Mouse (Mus musculus) lung, embryonic 16.5 days (tissue): ENCODE measurements around the gene Lrp10. TPM values are rescaled to one million over a fixed set of nuclear protein-coding genes. Genes with fewer than 3 reads are reported as not detected.

ENCODE experiments used
- ATAC-seq: fragments of 200-750 bp; cut with Nextera tagmentation; 2 replicates; pipeline ENCODE4 v1.8.0; 2017; ENCODE audit warnings: low read depth, mild to moderate bottlenecking, moderate library complexity
- H3K27ac ChIP-seq: fragments of 300-500 bp; sonication (generic); 2 replicates; pipeline ENCODE4 v1.5.1; 2014; ENCODE audit warnings: mild to moderate bottlenecking, control low read depth, low read length
- H3K27me3 ChIP-seq: fragments of 300-500 bp; sonication (generic); 2 replicates; pipeline ENCODE4 v1.6.1; 2014; ENCODE audit warnings: low read depth, low read length, mixed read lengths; ENCODE audit not compliant: control insufficient read depth, insufficient read depth
- H3K36me3 ChIP-seq: fragments of 300-500 bp; sonication (generic); 2 replicates; pipeline ENCODE4 v1.6.1; 2014; ENCODE audit warnings: low read length; ENCODE audit not compliant: control insufficient read depth, insufficient read depth
- H3K4me1 ChIP-seq: fragments of 300-500 bp; sonication (generic); replicated peaks from 2 replicates; pipeline ENCODE4 v1.6.1; 2014; ENCODE audit warnings: low read length, mixed read lengths; ENCODE audit not compliant: control insufficient read depth, insufficient read depth
- H3K4me2 ChIP-seq: fragments of 300-500 bp; sonication (generic); 2 replicates; pipeline ENCODE4 v1.6.1; 2014; ENCODE audit warnings: low read depth, low read length, control low read depth
- H3K4me3 ChIP-seq: fragments of 300-500 bp; sonication (generic); 2 replicates; pipeline ENCODE4 v1.5.1; 2014; ENCODE audit warnings: mild to moderate bottlenecking, low read length, control low read depth
- H3K9ac ChIP-seq: fragments of 300-500 bp; sonication (generic); 2 replicates; pipeline ENCODE4 v1.6.1; 2014; ENCODE audit warnings: low read length, control low read depth
- H3K9me3 ChIP-seq: fragments of 300-500 bp; sonication (generic); 2 replicates; pipeline ENCODE4 v1.6.1; 2016; ENCODE audit warnings: low read length; ENCODE audit not compliant: control insufficient read depth
- WGBS: fragments of 180-500 bp; shearing (Covaris S2); extraction: QIAGEN DNeasy Blood & Tissue Kit; methylation state at CpG from one replicate; pipeline ENCODE4 v1.1.7; 2014; 5-methylcytosine and 5-hydroxymethylcytosine counted together
- polyA plus RNA-seq: library from polyadenylated mRNA; unstranded; fragments of >200 nt; fragmentation: Nextera tagmentation; extraction: Ambion mirVana; gene quantifications from 2 replicates; pipeline ENCODE4 v1.2.1, GENCODE M21; 2015

Lrp10 gene
- polyA plus RNA-seq, 1 experiment from 2014 or later: 61.9 TPM

GRCm38 (mm10) chr14:54496706-54497105, 32.8 kb downstream of the Lrp10 start:
- H3K36me3 ChIP-seq: no peaks in the 10 kb centered on the region
- ATAC-seq: no peak
- WGBS: 79% methylated on average over 14 of the region's 14 CpGs

GRCm38 (mm10) chr14:54499330-54499729, 35.4 kb downstream of the Lrp10 start:
- Histone ChIP-seq H3K9me3 (no peaks in the 10 kb centered on the region), H3K9ac (no peak overlapping the region), H3K4me3 (no peak overlapping the region), H3K27me3 (no peaks in the 10 kb centered on the region), H3K36me3 (no peaks in the 10 kb centered on the region), H3K4me1 (no peaks in the 10 kb centered on the region), H3K4me2 (no peak overlapping the region), H3K27ac (no peak overlapping the region)
- 50% methylated on average over 2 of the region's 2 CpGs for WGBS
- ATAC-seq: no peak

More at GRCm38 (mm10) chr14:54496706-54497105, 32.8 kb downstream of the Lrp10 start:
- Histone ChIP-seq H3K4me3 (no peak overlapping the region), H3K4me2 (no peak overlapping the region), H3K27ac (no peak overlapping the region), H3K9ac (no peak overlapping the region), H3K9me3 (no peaks in the 10 kb centered on the region), H3K27me3 (no peaks in the 10 kb centered on the region), H3K4me1 (no peaks in the 10 kb centered on the region)

- WGBS: 53% methylated on average over 2 of the region's 2 CpGs
Measured at GRCm38 (mm10) chr14:54501365-54501764, 37.4 kb downstream of the Lrp10 start.

GRCm38 (mm10) chr14:54503092-54503491, 39.2 kb downstream of the Lrp10 start:
- Histone ChIP-seq H3K4me2 (no peak overlapping the region), H3K4me1 (no peaks in the 10 kb centered on the region), H3K27ac (no peak overlapping the region), H3K27me3 (no peaks in the 10 kb centered on the region), H3K9ac (no peak overlapping the region), H3K4me3 (no peak overlapping the region), H3K9me3 (no peaks in the 10 kb centered on the region), H3K36me3 (peaks cover 14% of the 10 kb centered on the region)
- no peak for ATAC-seq
- 74% methylated on average over 2 of the region's 2 CpGs for WGBS

More at GRCm38 (mm10) chr14:54501365-54501764, 37.4 kb downstream of the Lrp10 start:
- Histone ChIP-seq H3K9me3 (no peaks in the 10 kb centered on the region), H3K36me3 (no peaks in the 10 kb centered on the region), H3K4me2 (no peak overlapping the region), H3K4me3 (no peak overlapping the region), H3K27ac (no peak overlapping the region), H3K27me3 (no peaks in the 10 kb centered on the region), H3K9ac (no peak overlapping the region), H3K4me1 (no peaks in the 10 kb centered on the region)
- ATAC-seq: no peak

GRCm38 (mm10) chr14:54509774-54510173, 45.8 kb downstream of the Lrp10 start:
- no peaks in the 10 kb centered on the region for H3K27me3 ChIP-seq
- H3K4me3 ChIP-seq: no peak overlapping the region
- no peak overlapping the region for H3K4me2 ChIP-seq
- no peaks in the 10 kb centered on the region for H3K4me1 ChIP-seq
- peaks cover 7% of the 10 kb centered on the region for H3K9me3 ChIP-seq
- ATAC-seq: no peak
- H3K36me3 ChIP-seq: peaks cover 74% of the 10 kb centered on the region
- no peak overlapping the region for H3K9ac ChIP-seq
- 90% methylated on average over 9 of the region's 9 CpGs for WGBS
- H3K27ac ChIP-seq: no peak overlapping the region

- peaks cover 13% of the 10 kb centered on the region for H3K4me1 ChIP-seq
- 3% methylated on average over 17 of the region's 17 CpGs for WGBS
- peak; percentile 50; the same call in 1 of the 2 replicates for ATAC-seq
- peak overlapping the region; percentile 64 for H3K4me2 ChIP-seq
- H3K27ac ChIP-seq: peak overlapping the region; percentile 66
- H3K9ac ChIP-seq: peak overlapping the region; percentile 83
- peak overlapping the region; percentile 75 for H3K4me3 ChIP-seq
- H3K27me3 ChIP-seq: no peaks in the 10 kb centered on the region
- peaks cover 32% of the 10 kb centered on the region for H3K36me3 ChIP-seq
- peaks cover 7% of the 10 kb centered on the region for H3K9me3 ChIP-seq
Measured at GRCm38 (mm10) chr14:54516710-54517310, 52.9 kb downstream of the Lrp10 start.

Other genes starting within 250 kb of the Lrp10 start
- gene Dad1, start 210.0 kb upstream of the Lrp10 start, polyA plus RNA-seq: 430 and 439 TPM in 2 replicates
- gene Abhd4, start 209.9 kb upstream of the Lrp10 start, polyA plus RNA-seq: 61.5 and 67.0 TPM in 2 replicates
- not detected in 2 replicates for gene Olfr49, start 179.2 kb upstream of the Lrp10 start, polyA plus RNA-seq
- 40.3 and 46.2 TPM in 2 replicates for gene Oxa1l, start 103.3 kb upstream of the Lrp10 start, polyA plus RNA-seq
- gene Slc7a7, start 46.4 kb upstream of the Lrp10 start, polyA plus RNA-seq: 14.2 and 17.0 TPM in 2 replicates
- 258 and 287 TPM in 2 replicates for gene Mrpl52, start 37.2 kb upstream of the Lrp10 start, polyA plus RNA-seq
- 176 and 183 TPM in 2 replicates for gene Mmp14, start 32.5 kb upstream of the Lrp10 start, polyA plus RNA-seq
- 19.6 and 22.4 TPM in 2 replicates for gene Rem2, start 12.0 kb downstream of the Lrp10 start, polyA plus RNA-seq
- 73.5 and 77.6 TPM in 2 replicates for gene Prmt5, start 53.4 kb downstream of the Lrp10 start, polyA plus RNA-seq
- gene Haus4, start 90.5 kb downstream of the Lrp10 start, polyA plus RNA-seq: 52.3 and 57.1 TPM in 2 replicates
- 41.1 and 41.2 TPM in 2 replicates for gene Ajuba, start 113.4 kb downstream of the Lrp10 start, polyA plus RNA-seq
- gene 4931414P19Rik, start 141.9 kb downstream of the Lrp10 start, polyA plus RNA-seq: 11.6 and 12.7 TPM in 2 replicates
- 352 and 366 TPM in 2 replicates for gene Psmb5, start 153.9 kb downstream of the Lrp10 start, polyA plus RNA-seq
- gene Psmb11, start 157.3 kb downstream of the Lrp10 start, polyA plus RNA-seq: 1.2 and 4.3 TPM in 2 replicates
- gene Gm17606, start 176.8 kb downstream of the Lrp10 start, polyA plus RNA-seq: not detected in 2 replicates
- gene Cdh24, start 177.2 kb downstream of the Lrp10 start, polyA plus RNA-seq: 2.1 and 2.8 TPM in 2 replicates
- gene 1700123O20Rik, start 222.1 kb downstream of the Lrp10 start, polyA plus RNA-seq: 73.4 and 78.9 TPM in 2 replicates
- 106 and 116 TPM in 2 replicates for gene Acin1, start 222.8 kb downstream of the Lrp10 start, polyA plus RNA-seq
- gene Gm29776, start 234.7 kb downstream of the Lrp10 start, polyA plus RNA-seq: 0.11 and 0.19 TPM in 2 replicates
- 0.28 TPM in 1 of 2 replicates, not detected in the other for gene Cebpe, start 248.0 kb downstream of the Lrp10 start, polyA plus RNA-seq